Mouse (Mus musculus) heart, adult 2 months (tissue): Measurements from ENCODE around the gene Zap70.

Source experiments
- CTCF ChIP-seq: fragments of 200-600 bp; IDR thresholded peaks from 2 replicates; pipeline ENCODE4 v1.8.1; 2022; ENCODE audit warnings: antibody characterized with exemption, mild to moderate bottlenecking, moderate library complexity
- POLR2A ChIP-seq: fragments of 200-500 bp; IDR thresholded peaks from 2 replicates; pipeline ENCODE4 v1.6.1; 2011; ENCODE audit warnings: mild to moderate bottlenecking, low read depth, low read length, control low read depth; ENCODE audit not compliant: insufficient read depth

- TF ChIP-seq POLR2A: no peak
- peak; percentile 90 for TF ChIP-seq CTCF
Observed at GRCm38 (mm10) chr1:36784365-36785134, 23.0 kb downstream of the Zap70 start.
